Mouse (Mus musculus): Measurements from ENCODE around the gene Paqr7.

The Paqr7 gene

DNA sequence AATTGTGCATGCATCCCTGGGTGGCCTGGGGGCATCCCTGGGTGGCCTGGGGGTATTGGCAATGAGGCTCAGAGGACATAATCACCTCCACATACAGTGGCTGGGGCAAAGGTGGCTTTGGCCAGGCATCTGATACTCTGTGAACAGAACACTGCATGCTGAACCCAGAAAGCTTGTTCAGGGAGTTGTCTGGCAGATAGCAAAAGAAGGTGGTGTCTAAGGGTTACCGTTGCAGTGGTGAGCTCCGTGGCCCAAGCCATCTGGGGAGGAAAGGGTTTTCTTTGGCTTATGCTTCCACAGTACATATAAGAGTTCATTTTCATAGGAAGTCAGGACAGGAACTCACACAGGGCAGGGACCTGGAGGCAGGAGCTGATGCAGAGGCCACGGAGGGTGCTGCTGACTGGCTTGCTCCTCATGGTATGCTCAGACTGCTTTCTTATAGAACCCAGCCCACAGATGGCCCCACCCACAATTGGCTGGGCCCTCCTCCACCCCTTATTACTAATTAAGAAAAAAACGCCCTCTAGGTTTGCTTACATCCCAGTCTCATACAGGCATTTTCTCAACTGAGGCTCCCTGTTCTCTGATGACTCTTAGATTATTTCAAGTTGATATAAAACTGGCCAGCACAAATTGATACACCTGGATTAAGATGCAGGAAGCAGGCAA is 7.3 kb downstream of the Paqr7 start:
- DNase-seq (ENCODE audit: low spot score): no peak

DNA sequence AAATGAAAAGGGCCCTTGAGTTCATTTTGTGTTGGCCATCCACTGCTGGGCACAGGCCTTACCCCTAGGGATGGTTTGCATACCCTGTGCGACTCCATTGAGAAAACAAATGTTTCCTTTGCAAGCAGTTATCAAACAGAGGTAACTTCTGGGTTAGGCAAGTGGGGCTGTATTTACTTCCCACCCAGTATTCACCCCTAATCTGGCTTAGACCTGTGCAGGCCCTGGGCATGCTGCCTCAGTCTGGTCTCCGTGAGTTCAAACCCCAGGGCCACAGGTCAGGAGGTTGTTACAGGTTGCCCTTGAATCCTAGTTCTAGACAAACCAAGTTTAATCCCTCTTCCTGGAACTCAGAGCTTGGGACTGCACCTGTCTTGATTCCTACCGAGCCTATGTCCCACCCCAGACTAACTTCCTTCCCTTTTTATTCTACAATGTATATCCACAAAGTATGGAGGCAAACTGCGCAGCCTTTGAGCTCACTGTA is 8.8 kb downstream of the Paqr7 start:
- no peak for DNase-seq (ENCODE audit: low spot score)

DNA sequence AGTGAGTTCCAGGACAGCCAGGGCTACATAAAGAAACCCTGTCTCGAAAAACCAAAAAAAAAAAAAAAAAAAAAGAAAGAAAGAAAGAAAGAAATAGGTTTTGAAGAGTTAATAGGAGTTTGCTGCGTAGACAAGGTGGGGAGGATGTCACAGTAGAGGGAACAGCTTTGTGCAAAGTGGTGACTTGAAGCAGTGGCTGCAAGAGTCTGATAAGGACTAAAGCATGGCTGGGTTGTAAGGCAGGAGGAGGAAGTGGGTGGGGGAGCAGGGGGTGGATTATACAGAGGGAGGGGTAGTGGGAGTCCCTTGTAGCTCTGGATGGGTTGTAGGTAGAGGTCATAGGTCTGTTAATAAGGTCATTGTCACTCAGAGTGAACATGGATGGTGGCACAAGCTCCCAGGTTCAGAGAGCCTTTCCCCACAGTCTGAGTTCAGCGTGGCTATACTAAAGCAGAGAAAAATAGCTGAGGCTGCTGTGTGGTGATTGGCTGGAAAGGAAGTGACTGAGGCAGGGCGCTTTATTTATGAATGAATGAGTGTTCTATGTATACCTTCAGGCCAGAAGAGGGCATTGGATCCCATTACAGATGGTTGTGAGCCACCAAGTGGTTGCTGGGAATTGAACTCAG is 9.6 kb downstream of the Paqr7 start:
- no peak for DNase-seq (ENCODE audit: low spot score)

GRCm38 (mm10) chr4:134506713-134507112 is 10.2 kb downstream of the Paqr7 start:
- no peak for DNase-seq (ENCODE audit: low spot score)

DNA sequence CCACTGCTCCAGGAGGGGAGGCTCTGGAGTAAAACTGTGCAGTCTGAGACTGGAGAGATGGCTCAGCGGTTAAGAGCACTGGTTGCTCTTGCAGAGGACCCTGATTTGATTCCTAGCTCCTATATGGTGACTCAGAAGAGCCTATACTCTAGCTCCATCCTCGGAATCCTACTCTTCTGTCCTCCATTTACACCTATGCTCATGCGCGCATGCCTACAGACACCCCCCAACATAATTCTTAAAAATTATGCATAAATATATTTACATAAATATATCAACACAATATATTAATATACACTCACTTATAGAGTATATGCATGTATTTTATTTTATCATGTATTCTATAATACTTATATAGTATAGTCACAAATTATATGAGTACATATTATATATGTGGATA is 13.9 kb downstream of the Paqr7 start:
- DNase-seq (ENCODE audit: low spot score): no peak

GRCm38 (mm10) chr4:134510845-134511411 is 14.4 kb downstream of the Paqr7 start, which contains the start of gene Aunip:
Gene Aunip, plus strand, starts transcription at chr4:134510999.
- DNase-seq (ENCODE audit: low spot score): peak; percentile 92

GRCm38 (mm10) chr4:134511730-134512129 is 15.2 kb downstream of the Paqr7 start:
- DNase-seq (ENCODE audit: low spot score): no peak

- peak; percentile 79 for DNase-seq (ENCODE audit: low spot score)
Observed at GRCm38 (mm10) chr4:134512798-134513197, 16.3 kb downstream of the Paqr7 start.

GRCm38 (mm10) chr4:134514309-134514930 is 17.9 kb downstream of the Paqr7 start:
- DNase-seq (ENCODE audit: low spot score): no peak

GRCm38 (mm10) chr4:134515614-134516013 is 19.1 kb downstream of the Paqr7 start:
- DNase-seq (ENCODE audit: low spot score): no peak

DNA sequence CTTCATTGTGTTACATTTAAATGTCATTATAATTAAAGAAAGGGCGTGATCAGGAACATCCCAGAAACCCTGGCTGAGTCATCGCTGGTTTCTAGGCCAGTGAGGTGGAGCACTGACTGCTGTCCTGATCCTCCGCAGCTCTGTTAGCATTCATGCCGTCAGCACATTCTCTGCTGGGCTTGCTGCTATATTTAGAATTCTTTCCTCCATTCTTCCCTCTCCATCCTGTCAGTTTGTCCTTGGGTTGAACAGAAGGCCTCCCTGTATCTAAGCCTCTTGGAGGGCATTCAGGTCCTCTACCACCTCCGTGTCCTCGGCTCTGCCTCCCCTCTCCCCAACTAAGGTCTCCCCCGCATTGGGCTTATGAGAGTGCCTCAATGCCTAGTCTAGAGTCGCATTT is 20.5 kb downstream of the Paqr7 start:
- DNase-seq (ENCODE audit: low spot score): peak; percentile 55

- no peak for DNase-seq (ENCODE audit: low spot score)
Observed at GRCm38 (mm10) chr4:134517719-134518118, 21.2 kb downstream of the Paqr7 start.

GRCm38 (mm10) chr4:134518541-134518940 is 22.0 kb downstream of the Paqr7 start:
- DNase-seq (ENCODE audit: low spot score): no peak

GRCm38 (mm10) chr4:134519281-134519680 is 22.8 kb downstream of the Paqr7 start:
- no peak for DNase-seq (ENCODE audit: low spot score)

- no peak for DNase-seq (ENCODE audit: low spot score)
Observed at GRCm38 (mm10) chr4:134523447-134523846, 26.9 kb downstream of the Paqr7 start.

GRCm38 (mm10) chr4:134525806-134526205 is 29.3 kb downstream of the Paqr7 start:
- DNase-seq (ENCODE audit: low spot score): no peak

DNA sequence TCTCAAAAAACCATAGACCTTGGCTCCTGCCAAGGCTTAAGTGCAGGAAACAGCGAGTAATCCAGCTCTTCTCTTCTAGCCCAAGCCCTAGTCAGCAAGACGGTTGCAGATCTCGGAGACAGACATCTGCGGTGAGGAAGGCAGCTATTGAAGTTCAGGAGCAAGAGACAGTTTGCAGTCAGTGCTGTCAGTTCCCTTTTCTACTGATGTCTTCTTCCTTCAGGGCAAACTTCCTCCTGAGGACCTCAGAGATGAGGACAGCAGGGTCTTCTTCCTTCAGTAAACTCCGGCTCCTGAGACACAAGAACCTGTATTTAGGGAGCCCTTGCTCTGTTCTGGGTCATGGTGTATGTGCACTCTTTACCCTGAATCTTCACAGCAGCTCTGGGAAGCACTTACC is 29.7 kb downstream of the Paqr7 start:
- no peak for DNase-seq (ENCODE audit: low spot score)

GRCm38 (mm10) chr4:134532928-134533327 is 36.4 kb downstream of the Paqr7 start:
- DNase-seq (ENCODE audit: low spot score): no peak

GRCm38 (mm10) chr4:134533421-134533820 is 36.9 kb downstream of the Paqr7 start:
- no peak for DNase-seq (ENCODE audit: low spot score)

GRCm38 (mm10) chr4:134534124-134534886 is 37.8 kb downstream of the Paqr7 start:
- DNase-seq (ENCODE audit: low spot score): peak; percentile 78

DNA sequence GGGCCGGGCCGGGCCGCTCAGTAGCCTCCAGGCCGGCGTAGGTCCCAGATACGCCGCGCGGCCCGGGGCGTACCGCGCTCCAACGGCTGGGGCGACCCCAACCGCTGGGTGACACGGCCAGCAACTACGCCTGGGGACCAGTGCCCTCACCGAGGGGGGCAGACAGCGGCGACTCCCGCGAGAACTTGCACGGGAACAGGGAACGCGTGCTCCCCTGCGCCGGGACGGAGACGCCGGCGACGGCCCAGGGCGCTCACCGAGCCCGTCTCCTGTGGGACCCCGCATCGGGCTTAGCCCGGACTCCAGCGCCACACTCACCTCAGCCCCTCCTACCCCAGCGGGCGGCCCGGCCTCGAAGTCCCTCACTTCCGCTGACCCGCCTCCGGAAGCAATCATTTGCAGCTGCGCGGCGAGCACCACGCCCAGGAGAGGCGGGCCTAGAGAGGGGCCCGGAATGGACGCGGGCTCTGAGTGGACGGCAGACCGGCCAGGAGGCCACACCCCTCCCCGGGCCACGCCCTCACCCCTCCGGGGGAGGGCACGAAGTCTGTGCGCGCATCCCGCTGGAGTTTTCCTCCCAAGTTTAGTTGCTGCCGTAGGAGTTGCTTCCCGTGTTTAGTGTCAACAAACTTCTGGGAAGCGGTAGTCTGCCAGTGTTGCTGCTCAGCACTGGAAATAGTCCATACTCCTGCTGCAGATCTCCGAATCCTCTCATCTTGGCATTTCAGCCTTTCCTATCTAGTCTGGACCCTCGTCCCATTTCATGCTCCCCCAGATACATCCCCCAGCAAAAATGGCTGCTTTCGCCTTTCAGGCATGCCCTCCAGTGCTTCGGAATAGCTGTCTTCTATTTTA is 38.7 kb downstream of the Paqr7 start, which contains the start of gene Mtfr1l:
Mtfr1l (minus strand) TSS at position 456 of the 855 bp plus-strand sequence.
- peak; percentile 99 for DNase-seq (ENCODE audit: low spot score)
